Mouse (Mus musculus) CD8-positive naive resting alpha-beta T cell, adult 2 months (primary cell): ENCODE data around the gene Il11ra1.
"Not testable (repeated sequence)": the region's sequence is repeated elsewhere in the genome, so short reads cannot be mapped to it uniquely, and the experiment has no call there.

ENCODE experiments used
- DNase-seq, 2 experiments: peaks; one replicate each; pipeline ENCODE4 v3.0.0; 2022; ENCODE audit warnings: low read depth in 2 of 2, low spot score in 2 of 2

The Il11ra1 gene

GRCm38 (mm10) chr4:41781271-41781670, 81.5 kb downstream of the Il11ra1 start:
- DNase-seq: not testable (repeated sequence)

GRCm38 (mm10) chr4:41781748-41782485, 82.1 kb downstream of the Il11ra1 start:
- DNase-seq: not testable (repeated sequence)

GRCm38 (mm10) chr4:41782711-41783110, 82.9 kb downstream of the Il11ra1 start:
- not testable (repeated sequence) for DNase-seq

- DNase-seq: not testable (repeated sequence)
Observed at GRCm38 (mm10) chr4:41783197-41783596, 83.4 kb downstream of the Il11ra1 start.
